Mouse (Mus musculus) cerebellum, postnatal 14 days (tissue): ENCODE measurements around the gene Zfp292.
"Not testable (repeated sequence)": the region's sequence is repeated elsewhere in the genome, so short reads cannot be mapped to it uniquely, and the experiment has no call there.

Source experiments
- DNase-seq, 2 experiments: peaks; one replicate each; pipeline ENCODE4 v3.0.0; 2021; ENCODE audit warnings: mixed read lengths in 2 of 2

Gene Zfp292

GRCm38 (mm10) chr4:34882818-34883217 is at the start of gene Zfp292:
Gene Zfp292 (minus strand): TSS chr4:34882960.
- DNase-seq = peak; percentile 96 to 97

DNA sequence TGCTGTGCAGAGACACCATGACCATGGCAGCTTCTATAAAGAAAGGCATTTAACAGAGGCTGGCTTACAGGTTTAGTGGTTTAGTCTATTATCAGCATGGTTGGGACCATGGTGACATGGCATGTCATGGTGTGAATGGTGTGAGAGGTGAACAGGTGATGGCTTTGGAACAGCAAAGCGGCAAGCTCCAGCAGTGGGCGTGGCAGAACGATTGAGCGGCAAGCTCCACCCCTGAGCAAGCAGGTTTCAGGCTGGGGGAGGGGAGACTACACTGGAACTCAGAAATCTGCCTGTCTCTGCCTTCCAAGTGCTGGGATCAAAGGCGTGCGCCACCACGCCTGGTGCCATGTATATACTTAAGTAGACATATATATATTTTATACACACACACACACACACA is 45.6 kb upstream of the Zfp292 start:
- DNase-seq = not testable (repeated sequence)

- peak; percentile 63 to 66 for DNase-seq
Measured at GRCm38 (mm10) chr4:34922177-34922870, 39.6 kb upstream of the Zfp292 start.

- no peak for DNase-seq
Measured at GRCm38 (mm10) chr4:34917400-34917799, 34.6 kb upstream of the Zfp292 start.

GRCm38 (mm10) chr4:34912171-34912570 is 29.4 kb upstream of the Zfp292 start:
- no peak for DNase-seq

DNA sequence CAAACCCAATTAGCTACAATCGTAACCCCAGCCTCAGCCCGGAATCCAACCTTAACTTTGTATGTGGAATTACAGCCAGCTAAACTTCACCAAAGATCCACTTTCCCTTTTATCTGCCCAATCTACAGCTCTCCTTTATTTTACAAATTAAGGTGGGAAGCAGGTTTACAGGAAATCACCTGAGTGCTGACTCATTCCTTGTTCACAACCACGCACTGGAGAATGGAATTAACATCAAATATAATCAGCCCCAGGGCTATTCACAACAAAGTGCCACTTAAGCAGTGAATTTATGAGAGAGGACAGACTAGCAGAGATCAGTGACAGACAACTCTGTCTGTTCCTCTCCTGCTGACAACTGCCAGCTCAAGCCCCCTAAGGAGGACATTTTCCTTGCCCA is 28.6 kb upstream of the Zfp292 start:
- no peak for DNase-seq

GRCm38 (mm10) chr4:34908127-34908526 is 25.4 kb upstream of the Zfp292 start:
- DNase-seq = no peak

DNA sequence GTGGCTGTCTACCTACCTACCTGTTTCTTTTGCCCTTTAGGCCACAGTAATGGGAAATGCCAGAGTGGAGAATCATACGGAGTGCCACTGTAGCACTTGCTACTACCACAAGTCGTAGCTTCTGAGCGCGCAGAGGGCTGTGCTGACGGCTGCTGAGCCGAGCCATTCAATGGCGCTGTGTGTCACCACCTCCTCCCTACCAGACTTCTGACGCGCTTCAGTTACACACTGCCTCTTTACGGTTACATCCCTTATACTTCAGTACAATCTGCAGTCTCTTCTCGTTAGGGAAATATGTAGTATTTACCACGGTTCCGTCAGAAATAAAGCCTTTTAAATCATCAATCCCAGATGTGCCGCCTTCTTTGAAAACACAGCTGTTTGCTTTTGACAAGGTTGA is 24.3 kb upstream of the Zfp292 start:
- no peak for DNase-seq

GRCm38 (mm10) chr4:34906151-34906550 is 23.4 kb upstream of the Zfp292 start:
- no peak for DNase-seq

DNA sequence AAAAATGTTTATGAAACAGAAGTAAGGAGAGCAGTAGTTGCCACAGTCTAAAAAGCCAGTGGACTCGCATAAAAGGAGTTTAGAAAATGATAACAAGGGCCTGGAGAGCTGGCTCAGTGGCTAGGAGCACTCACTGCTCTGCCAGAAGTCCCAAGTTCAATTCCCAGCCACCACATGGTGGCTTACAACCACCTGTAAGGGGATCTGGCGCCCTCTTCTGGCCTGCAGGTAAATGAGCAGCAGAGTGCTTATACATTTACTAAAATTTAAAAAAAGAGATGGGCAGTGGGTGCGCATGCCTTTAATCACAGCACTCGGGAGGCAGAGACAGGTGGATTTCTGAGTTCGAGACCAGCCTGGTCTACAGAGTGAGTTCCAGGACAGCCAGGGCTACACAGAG is 22.6 kb upstream of the Zfp292 start:
- peak in 1 of 2 experiments; percentile 20 for DNase-seq

DNA sequence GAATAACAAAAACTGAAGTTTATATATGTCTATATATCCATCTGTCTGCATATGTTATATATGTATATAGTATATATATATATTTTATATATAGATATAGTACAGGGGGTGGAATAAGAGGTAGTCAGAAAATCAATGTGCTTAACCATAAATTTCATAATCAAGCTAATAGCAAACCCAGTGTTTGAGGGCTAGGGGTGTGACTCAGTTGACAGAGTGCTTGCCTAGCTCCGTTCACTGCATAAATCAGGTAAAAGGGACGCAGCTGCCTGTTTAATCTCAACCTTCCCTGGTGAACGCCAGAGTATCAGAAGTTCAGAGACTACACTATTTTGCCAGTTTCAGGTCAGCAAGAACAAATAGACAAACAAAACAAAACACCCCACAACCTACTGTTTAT is 18.8 kb upstream of the Zfp292 start:
- DNase-seq = not testable (repeated sequence)

DNA sequence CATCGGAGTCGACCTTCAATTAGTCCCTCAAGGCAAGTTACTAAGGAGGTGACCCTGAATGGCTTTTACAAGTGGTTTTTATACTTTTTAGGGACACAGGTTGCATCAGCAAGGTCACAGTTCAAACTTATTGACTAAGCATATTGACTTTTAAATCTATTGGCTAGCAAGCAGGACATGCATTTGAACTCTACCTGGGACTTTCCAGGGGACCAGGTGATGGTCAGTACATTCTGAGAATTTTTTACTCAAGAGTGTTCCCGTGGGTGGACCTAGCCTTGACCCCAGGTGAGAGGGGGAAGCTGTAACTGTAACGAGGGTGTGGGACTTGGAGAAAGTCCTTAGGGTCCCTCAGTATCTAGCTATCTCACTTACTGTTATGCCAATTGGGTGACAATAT is 18.4 kb upstream of the Zfp292 start:
- no peak for DNase-seq

- no peak for DNase-seq
Measured at GRCm38 (mm10) chr4:34900155-34900554, 17.4 kb upstream of the Zfp292 start.

DNA sequence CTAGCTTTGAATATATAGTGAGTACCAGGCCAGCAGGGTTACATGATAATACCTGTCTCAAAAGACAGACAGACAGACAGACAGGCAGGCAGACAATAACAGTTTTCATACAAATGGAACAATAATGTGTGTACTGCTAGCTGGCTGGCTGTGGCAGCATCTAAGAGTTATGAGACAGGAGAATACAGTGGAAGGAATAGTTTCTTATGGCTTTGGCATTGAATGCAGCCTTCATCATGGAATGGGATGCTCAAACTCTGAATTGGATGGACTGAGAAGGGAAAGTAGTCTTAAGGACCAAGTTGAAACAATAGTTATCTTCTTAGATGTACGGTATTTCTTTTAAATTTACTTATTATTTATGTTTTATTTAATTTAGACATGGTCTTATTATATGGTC is 16.6 kb upstream of the Zfp292 start:
- DNase-seq = no peak

GRCm38 (mm10) chr4:34898497-34898896 is 15.7 kb upstream of the Zfp292 start:
- DNase-seq = no peak

- no peak for DNase-seq
Measured at GRCm38 (mm10) chr4:34893479-34893878, 10.7 kb upstream of the Zfp292 start, which contains the start of gene Cga. Gene Cga (plus strand): TSS chr4:34893779.

GRCm38 (mm10) chr4:34889812-34890185 is 7.0 kb upstream of the Zfp292 start:
- no peak for DNase-seq

DNA sequence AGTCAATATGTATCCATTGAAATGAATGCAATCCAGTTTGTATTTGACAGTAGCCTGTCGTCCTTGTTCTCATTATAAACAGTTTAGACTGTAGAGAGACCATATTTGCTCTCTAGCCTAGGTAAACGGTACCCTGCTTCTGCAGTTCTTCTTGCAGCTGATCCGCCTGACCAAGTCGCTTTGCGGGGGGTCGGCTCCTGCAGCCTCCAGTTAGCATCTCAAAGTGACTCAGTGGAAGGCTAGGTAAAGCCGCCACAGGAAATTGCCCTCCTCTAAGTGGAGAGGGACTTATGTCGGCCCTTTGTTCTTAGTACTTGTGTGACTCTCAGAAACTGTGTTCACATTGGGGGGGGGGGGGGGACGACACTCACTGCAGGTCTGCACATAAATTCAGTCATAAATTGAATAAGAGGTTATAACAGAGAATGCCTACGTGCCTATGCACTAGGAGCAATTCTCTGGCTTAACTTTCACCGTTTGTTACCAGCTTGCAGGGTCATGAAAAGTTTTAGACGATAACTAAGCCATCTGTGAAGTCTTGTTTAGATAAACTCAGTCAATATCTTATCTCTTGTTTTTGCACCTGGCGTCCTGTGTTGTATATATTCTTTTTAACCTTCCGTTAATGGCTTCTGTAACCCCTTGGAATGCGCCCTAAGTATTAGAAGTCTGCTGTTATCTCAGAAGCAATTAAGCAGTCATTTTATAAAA is 6.5 kb upstream of the Zfp292 start:
- no peak for DNase-seq

DNA sequence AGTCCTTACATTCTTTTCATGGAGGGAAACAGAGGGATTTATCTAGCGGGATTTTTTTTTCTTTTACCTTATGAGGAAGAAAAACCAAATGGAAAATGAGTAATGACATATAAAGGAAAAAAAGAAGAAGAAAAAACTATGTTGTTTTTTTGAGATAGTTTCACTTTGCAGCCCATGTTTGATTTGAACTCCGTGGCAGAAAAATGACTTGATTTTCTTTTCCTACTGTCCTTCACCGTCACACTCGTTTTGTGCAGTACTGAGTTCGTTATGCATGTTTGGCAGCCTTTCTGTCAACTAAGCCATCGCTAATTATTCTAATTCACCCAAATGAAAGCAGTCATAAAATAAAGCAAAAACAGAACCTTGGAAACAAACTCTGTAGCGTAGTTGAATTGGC is 4.5 kb upstream of the Zfp292 start:
- DNase-seq = no peak

DNA sequence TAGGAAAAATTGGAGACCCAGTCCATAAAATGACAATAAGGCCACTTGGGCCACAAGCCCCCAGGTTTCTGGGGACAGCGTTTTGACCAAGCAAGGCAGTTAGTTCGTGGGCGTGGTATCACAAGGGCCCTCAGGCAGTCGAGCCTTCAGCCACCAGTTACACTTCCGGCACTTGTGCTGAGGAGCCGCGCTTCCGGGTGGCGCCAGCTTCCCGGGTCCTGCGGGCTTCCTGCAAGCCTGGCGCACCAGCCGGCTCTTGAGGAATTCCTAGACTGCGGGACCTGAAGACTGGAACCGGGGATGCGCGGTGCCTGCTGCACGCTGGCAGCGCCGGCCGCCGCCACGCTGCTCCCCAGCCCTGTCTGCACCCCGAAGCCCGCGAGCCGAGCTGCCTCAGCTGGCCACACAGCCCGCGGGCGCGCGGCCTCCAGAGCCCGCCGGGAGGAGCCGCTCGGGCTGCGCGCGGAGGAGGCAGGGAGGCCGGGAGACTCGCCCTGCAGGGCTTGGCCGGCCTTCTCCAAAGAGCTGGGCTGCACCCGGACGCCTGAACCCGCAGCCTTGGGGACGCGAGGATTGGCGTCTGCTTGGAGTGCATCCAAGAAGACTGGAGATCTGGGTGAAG is 3.8 kb upstream of the Zfp292 start:
- DNase-seq = peak; percentile 78 to 79

GRCm38 (mm10) chr4:34885631-34886351 is 3.0 kb upstream of the Zfp292 start:
- no peak for DNase-seq

- DNase-seq = no peak
Measured at GRCm38 (mm10) chr4:34883366-34884029, 738 bp upstream of the Zfp292 start.

- DNase-seq = peak; percentile 64 to 73
Measured at GRCm38 (mm10) chr4:34882291-34882769, 430 bp downstream of the Zfp292 start.
